Mouse (Mus musculus) megakaryocyte, embryonic 14.5 days (primary cell): ENCODE data around the gene Nrros. TPM values are rescaled to one million over a fixed set of nuclear protein-coding genes. Genes with fewer than 3 reads are reported as not detected.

ENCODE experiments used
- H3K27me3 ChIP-seq: replicated peaks from 2 replicates; pipeline ENCODE3; 2012; ENCODE audit warnings: inconsistent platforms
- H3K36me3 ChIP-seq: replicated peaks from 2 replicates; pipeline ENCODE3; 2012; ENCODE audit warnings: low read length, inconsistent platforms, mixed read lengths
- H3K4me1 ChIP-seq: 2 replicates; pipeline ENCODE4 v1.6.1; 2012; ENCODE audit warnings: inconsistent platforms
- H3K4me3 ChIP-seq: replicated peaks from 2 replicates; pipeline ENCODE3; 2012; ENCODE audit warnings: moderate library complexity, mild to moderate bottlenecking, inconsistent platforms
- H3K9me3 ChIP-seq: 2 replicates; pipeline ENCODE4 v1.6.1; 2012; ENCODE audit warnings: inconsistent platforms
- FLI1 ChIP-seq: IDR thresholded peaks from 2 replicates; pipeline ENCODE4 v1.6.1; 2012; ENCODE audit warnings: low read length, inconsistent platforms, mixed read lengths
- GATA1 ChIP-seq: IDR thresholded peaks from 3 replicates; pipeline ENCODE4 v1.6.1; 2012; ENCODE audit warnings: mixed read lengths, low read length, inconsistent platforms, borderline replicate concordance
- polyA plus RNA-seq: library from polyadenylated mRNA; stranded (reverse); fragments of >175 nt; gene quantifications from 2 replicates; pipeline ENCODE4 v1.2.3, GENCODE M21; 2012; ENCODE audit warnings: low replicate concordance; ENCODE audit not compliant: insufficient read depth

Nrros gene
- polyA plus RNA-seq, 1 experiment: 75.8 TPM

DNA sequence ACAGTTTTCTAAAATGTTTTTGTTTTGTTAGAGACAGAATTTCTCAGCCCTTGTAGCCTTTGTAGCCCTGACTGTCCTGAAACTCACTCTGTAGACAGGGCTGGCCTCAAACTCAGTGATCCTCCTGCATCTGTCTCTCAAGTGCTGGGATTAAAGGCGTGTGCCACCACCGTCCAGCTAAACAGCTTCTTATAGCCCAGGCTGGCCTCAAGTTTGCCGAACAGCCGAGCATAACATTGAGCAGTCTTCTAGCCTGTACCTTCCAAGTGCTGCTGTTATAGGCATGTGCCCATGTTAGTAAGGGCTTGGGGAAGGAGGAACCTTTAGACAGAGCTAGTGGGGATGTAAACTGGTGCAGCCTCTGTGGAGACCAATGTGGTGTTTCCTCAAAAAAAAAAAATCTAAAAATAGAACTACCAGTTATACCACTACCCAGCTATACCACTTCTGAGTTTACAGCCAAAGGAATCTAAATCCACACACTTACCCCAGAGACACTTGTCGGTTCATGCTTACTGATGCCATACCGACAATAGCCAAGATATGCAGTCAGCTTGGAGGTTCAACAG, 14.0 kb upstream of the Nrros start, which contains the start of gene Bex6:
Gene Bex6 (plus strand): TSS at position 491 of the 569 bp plus-strand sequence.
- Histone ChIP-seq H3K27me3 (no peaks in the 10 kb centered on the region), H3K4me1 (peaks cover 51% of the 10 kb centered on the region), H3K4me3 (peak within 1 kb of the TSS; percentile 50), H3K9me3 (no peaks in the 10 kb centered on the region), H3K36me3 (no peaks in the 10 kb centered on the region)
- TF ChIP-seq FLI1 (no peak), GATA1 (no peak)

DNA sequence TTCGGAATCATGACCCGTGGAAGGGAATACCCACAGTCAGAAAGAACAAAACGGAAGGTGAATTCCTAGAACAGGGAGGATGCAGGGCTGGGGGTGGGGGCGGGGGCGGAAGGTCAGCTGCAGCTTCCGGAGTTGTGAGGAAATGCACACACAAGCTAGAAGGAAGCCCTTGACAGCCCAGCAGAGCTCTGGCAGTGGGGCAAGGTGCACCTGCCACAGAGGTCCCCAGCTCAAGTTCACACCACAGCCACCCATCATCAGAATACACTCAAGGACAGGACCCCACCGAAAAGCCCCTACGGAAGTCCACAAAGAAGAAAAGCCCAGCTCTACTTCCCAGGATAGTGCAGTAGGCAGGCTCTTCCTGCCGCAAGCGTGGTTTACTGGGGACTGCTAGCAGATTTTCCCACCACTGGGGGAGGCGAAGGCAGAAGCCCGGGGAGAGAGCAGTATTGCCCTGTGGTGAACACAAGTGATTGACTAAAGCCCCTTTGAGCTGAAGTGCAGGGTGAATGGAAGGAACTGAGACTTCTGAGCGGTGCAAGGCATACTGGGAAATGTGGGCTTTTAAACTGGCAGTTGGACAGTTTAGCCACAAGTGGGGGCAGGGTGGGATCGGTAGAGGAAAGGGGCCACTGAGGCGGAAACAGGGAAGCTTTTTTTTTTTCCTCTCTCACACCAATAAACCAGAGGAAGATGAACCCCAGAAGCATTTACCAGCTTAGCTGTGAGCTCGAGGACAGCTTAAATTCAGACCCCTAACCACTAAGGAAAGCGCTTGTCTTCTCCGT, 11.7 kb upstream of the Nrros start:
- Histone ChIP-seq H3K9me3 (no peaks in the 10 kb centered on the region), H3K4me1 (peaks cover 55% of the 10 kb centered on the region), H3K27me3 (no peaks in the 10 kb centered on the region), H3K36me3 (no peaks in the 10 kb centered on the region), H3K4me3 (peak overlapping the region; percentile 90)
- TF ChIP-seq FLI1 (no peak), GATA1 (no peak)

DNA sequence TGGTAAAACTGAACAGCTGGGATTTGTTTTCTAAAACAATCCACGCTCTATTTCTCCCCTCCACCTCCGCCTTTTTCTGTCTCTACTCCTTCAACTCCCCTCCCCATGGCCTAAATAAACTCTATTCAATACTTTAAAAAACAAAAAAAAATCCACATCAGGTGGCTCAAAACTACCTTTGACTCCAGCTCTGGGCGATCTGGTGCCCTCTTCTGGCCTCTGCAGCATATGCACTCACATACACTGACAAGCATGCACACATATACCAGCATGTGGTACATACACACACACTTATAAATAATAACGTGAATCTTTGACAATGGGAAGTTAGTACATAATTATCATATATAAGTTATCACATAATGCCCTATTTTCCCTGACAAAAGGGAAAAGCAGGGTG, 9.6 kb upstream of the Nrros start:
- peaks cover 67% of the 10 kb centered on the region for H3K4me1 ChIP-seq
- H3K9me3 ChIP-seq: no peaks in the 10 kb centered on the region
- H3K36me3 ChIP-seq: no peaks in the 10 kb centered on the region
- no peaks in the 10 kb centered on the region for H3K27me3 ChIP-seq
- no peak overlapping the region for H3K4me3 ChIP-seq
- TF ChIP-seq GATA1: no peak
- no peak for TF ChIP-seq FLI1

DNA sequence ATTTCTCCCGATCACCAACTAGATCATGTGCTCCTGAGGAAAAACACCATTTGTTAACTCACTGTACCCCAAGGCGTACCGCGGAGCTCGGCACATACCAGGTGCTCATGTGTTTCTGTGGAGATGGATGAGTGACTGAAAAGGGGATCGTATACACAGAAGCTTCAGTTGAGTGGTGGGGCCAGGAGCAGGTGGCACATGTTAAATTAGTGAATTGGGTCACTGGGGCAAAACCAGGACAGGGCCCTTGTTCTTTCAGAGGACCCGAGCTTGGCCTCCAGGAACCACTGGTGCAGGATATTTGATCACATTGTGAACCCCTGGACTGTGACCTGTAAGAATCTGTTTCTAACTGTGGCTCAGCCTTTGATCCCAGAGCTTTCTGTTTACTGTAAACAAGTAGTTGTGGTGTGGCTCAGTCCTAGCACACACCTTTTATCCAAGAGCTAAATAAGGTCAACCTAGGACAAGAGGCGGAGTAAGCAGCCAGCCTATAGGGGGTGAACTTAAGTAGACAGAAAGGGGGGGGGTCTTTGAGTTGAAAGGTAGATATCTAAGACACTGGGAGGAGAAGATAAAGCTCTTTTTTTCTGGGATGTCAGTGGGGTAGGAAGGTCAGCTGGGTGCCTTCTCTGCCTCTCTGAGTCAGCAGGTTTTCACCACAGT, 9.1 kb upstream of the Nrros start:
- Histone ChIP-seq H3K9me3 (no peaks in the 10 kb centered on the region), H3K27me3 (no peaks in the 10 kb centered on the region), H3K4me3 (no peak overlapping the region), H3K36me3 (no peaks in the 10 kb centered on the region), H3K4me1 (peaks cover 68% of the 10 kb centered on the region)
- TF ChIP-seq GATA1 (no peak), FLI1 (no peak)

DNA sequence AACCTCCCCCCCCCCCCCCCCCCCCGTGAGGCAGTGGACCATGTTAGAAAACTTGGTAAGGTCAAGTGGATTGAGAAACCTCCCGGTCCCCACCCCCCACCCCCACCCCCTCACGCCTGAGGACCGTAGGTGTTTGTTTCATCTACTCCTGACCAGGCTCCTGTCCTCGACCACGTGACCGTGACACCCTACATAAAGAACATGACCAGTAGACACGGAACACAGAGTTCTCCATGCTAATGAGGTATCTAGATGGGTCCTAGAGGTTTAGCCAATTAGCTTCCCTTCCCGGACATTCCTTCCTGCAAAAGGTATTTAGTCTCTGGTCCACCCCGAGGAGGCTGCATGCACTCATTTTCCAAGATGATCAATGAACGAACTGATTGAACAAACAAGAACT, 8.0 kb upstream of the Nrros start:
- TF ChIP-seq FLI1: no peak
- no peak for TF ChIP-seq GATA1
- Histone ChIP-seq H3K4me3 (no peak overlapping the region), H3K27me3 (no peaks in the 10 kb centered on the region), H3K4me1 (peaks cover 64% of the 10 kb centered on the region), H3K9me3 (no peaks in the 10 kb centered on the region), H3K36me3 (no peaks in the 10 kb centered on the region)

DNA sequence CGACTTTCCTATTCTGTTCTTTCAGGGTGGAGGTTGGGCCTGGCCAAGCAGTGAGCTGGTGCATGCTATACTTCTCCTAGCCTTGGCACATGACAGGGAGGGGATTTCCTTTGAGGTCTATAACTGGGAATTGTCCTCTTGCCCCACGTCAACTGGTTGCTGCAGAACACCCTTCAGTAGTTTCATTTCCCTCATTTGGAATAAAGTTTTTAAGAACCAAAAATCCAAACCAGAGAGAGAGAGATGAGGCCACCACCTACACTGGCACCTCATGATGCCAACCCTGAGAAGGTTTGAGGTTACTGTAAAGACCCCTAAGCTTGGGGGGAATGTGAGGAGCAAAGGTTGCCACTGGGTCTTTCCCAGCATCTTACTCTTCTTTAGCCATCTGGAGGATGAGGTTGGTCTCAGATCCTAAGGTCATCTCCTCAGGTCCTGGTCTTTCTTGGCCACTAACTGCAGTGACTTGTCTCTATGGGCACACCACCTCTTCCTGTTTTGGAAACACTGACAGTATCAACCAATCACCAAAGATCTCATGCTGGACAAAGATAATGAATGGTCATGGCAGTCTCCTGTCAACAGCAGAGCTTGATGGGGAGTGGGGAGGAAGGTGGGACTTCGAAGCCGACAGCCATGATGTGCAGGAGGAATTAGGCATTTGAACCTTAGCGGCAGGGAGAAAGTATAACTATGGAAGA, 5.8 kb upstream of the Nrros start:
- no peak overlapping the region for H3K4me3 ChIP-seq
- no peaks in the 10 kb centered on the region for H3K27me3 ChIP-seq
- TF ChIP-seq FLI1: no peak
- TF ChIP-seq GATA1: no peak
- H3K4me1 ChIP-seq: peaks cover 54% of the 10 kb centered on the region
- peaks cover 6% of the 10 kb centered on the region for H3K36me3 ChIP-seq
- peaks cover 3% of the 10 kb centered on the region; the same call in 1 of the 2 replicates for H3K9me3 ChIP-seq

DNA sequence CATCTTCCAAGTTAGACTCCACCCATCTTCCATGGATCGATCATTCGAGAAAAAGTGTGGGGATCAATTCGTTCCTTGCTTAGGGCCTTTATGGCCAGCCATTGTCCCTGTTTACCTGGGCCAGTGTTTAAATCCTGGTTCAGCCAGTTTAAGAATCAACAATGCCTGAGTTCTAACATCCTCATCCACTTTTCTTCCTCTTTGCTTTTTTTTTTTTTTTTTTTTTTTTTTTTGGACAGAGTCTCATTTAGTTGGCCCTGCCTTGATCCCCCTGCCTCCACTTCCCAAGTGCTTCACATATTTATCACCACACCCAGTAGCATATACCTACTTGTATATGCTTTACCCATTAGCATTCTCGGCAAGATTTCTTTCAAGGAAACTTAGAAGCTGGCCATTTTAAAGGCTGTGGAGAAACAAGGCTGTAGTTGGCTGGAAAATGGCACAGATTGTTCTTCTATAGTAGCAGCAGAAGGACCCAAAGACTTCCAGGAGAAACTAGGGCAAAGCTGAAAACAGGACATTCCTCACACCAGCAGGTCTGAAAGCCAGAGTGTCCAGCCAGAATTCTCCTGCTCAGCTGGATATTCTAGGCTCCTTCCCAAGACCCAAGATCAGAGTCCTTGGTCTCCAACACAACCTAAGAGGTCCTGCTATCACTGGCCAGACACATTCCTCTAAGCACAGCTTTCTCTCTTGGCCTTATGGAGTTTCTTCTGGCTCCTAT, 2.6 kb upstream of the Nrros start:
- Histone ChIP-seq H3K4me1 (peaks cover 58% of the 10 kb centered on the region), H3K9me3 (peaks cover 3% of the 10 kb centered on the region; the same call in 1 of the 2 replicates), H3K27me3 (no peaks in the 10 kb centered on the region), H3K36me3 (peaks cover 11% of the 10 kb centered on the region), H3K4me3 (no peak overlapping the region)
- TF ChIP-seq FLI1: no peak
- TF ChIP-seq GATA1: no peak

DNA sequence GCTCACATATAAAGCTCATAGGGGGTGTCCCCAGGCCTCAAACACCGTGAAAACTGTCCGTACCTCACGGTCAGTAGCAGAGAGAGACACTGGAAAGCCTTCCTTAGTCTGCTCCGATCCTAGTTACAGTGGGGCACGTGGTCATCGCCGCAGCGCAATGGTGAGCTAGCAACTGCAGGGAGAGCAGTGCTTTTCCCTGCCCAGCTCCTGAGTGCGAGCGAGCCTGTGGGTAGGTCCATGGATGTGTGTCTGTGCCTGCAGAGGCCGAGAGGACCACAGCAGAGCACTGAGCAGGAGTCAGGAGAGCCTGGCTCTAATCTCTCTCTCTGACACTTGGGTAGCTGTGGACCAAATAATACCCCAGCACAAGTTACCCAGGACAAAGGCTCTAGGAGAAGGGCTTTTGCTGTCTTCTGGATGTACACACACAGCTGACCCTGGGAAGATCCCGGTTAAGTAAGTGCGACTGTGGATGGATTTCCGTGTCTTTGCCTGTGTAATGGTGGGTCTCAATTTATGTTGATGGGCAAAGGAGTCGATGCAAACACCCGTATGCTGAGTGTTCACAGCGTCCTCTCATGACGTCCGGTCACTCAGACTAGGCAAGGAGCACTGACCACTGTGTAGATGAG, 882 bp downstream of the Nrros start:
- H3K36me3 ChIP-seq: peaks cover 39% of the 10 kb centered on the region
- peaks cover 66% of the 10 kb centered on the region for H3K4me1 ChIP-seq
- H3K27me3 ChIP-seq: no peaks in the 10 kb centered on the region
- peak overlapping the region; percentile 99 for H3K4me3 ChIP-seq
- no peak for TF ChIP-seq FLI1
- no peak for TF ChIP-seq GATA1
- peaks cover 3% of the 10 kb centered on the region; the same call in 1 of the 2 replicates for H3K9me3 ChIP-seq

DNA sequence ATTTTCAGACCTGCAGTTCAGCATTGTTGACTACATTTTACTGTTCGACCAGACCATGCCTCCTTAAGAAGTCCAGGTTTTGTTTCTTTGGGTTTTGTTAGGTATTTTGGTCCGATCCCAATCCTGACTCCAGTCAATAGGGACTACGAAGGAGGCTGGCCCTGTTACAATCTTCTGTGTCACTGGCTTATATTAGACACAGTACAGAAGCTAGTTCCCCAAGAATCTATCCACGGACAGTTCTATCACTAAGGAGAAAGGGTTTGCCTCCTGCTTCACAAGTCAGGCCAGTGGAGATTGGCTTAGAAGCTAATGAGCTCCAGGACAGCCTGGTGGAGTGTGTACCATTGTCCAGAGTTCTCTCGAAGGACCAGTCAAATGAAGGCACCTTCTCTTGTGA, 1.5 kb downstream of the Nrros start:
- peaks cover 45% of the 10 kb centered on the region for H3K36me3 ChIP-seq
- H3K4me1 ChIP-seq: peaks cover 70% of the 10 kb centered on the region
- H3K9me3 ChIP-seq: peaks cover 3% of the 10 kb centered on the region; the same call in 1 of the 2 replicates
- no peaks in the 10 kb centered on the region for H3K27me3 ChIP-seq
- H3K4me3 ChIP-seq: peak overlapping the region; percentile 99
- no peak for TF ChIP-seq FLI1
- no peak for TF ChIP-seq GATA1
